Mouse (Mus musculus) ES-Bruce4 (cell line): ENCODE results near the gene Khdc1c.

Experiments used
- CTCF ChIP-seq: IDR thresholded peaks from one replicate; pipeline ENCODE4 v1.8.1; 2011; ENCODE audit warnings: low read depth, low read length
- POLR2A ChIP-seq: IDR thresholded peaks from one replicate; pipeline ENCODE4 v1.8.1; 2011; ENCODE audit warnings: low read length; ENCODE audit not compliant: insufficient read depth

DNA sequence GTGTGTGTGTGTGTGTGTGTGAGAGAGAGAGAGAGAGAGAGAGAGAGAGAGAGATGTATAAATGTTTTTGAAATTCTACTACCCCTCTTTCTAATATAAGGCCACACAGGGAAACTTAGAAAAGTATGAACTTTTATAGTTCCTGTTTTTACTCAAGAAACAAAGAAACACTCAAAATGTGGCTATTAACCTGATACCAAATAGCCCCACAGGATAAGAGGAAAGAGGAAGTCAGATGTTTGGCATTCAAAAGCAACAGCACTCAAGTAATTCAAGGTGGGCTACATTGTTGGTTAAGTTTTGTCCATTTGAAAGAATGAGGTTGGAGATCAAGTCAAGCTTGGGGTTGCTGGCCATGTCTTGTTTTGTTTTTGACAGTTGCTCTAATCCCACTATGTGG is 32.3 kb upstream of the Khdc1c start:
- TF ChIP-seq CTCF, result no peak
- no peak for TF ChIP-seq POLR2A
